Mouse (Mus musculus) bone marrow macrophage, adult 2 months (primary cell): ENCODE data around the gene Mrps12. TPM values are rescaled to one million over a fixed set of nuclear protein-coding genes. Genes with fewer than 3 reads are reported as not detected.
A peak's percentile ranks its signal among the peaks of the same experiment; 100 is the strongest.

Experiments used
- H3K27ac ChIP-seq: 2 replicates; pipeline ENCODE4 v1.5.1; 2012; ENCODE audit warnings: low read depth, low read length; ENCODE audit not compliant: insufficient read depth
- H3K4me1 ChIP-seq: 2 replicates; pipeline ENCODE4 v1.6.1; 2012; ENCODE audit warnings: low read length; ENCODE audit not compliant: control insufficient read depth, insufficient read depth
- H3K4me3 ChIP-seq: 2 replicates; pipeline ENCODE4 v1.5.1; 2012; ENCODE audit warnings: mild to moderate bottlenecking, low read length, moderate library complexity; ENCODE audit not compliant: insufficient read depth
- CTCF ChIP-seq: IDR thresholded peaks from 2 replicates; pipeline ENCODE4 v1.5.1; 2012; ENCODE audit warnings: low read depth, mild to moderate bottlenecking, low read length, moderate library complexity
- POLR2A ChIP-seq: IDR thresholded peaks from 2 replicates; pipeline ENCODE4 v1.6.1; 2012; ENCODE audit warnings: mild to moderate bottlenecking, low read depth, low read length, borderline replicate concordance
- polyA plus RNA-seq: library from polyadenylated mRNA; stranded (reverse); fragments of >200 nt; gene quantifications from 2 replicates; pipeline ENCODE4 v1.2.4, GENCODE M21; 2012; ENCODE audit not compliant: missing spikeins, insufficient read depth, insufficient read length

Gene Mrps12
- polyA plus RNA-seq, 1 experiment: 39.5 TPM

DNA sequence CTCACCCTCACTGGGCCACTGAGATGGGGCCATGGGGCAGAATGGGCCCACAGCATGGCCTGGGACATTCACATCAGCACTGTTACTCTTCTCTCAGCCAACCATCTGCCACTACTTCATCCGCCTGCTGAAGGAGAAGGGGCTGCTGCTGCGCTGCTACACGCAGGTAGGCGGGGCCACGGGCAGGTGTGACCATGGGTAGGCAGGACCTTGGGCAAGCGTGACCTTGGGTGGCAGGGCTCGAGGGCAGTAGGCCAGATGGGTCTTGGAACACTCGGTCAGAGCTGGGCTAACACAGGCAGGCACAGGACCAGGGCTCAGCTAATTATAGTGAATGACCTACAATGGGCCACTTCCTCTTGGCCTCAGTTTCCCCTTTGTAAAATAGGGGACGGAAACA is 37.2 kb upstream of the Mrps12 start:
- peaks cover 19% of the 10 kb centered on the region for H3K4me1 ChIP-seq
- H3K27ac ChIP-seq: no peak overlapping the region
- TF ChIP-seq POLR2A: no peak
- TF ChIP-seq CTCF: no peak
- H3K4me3 ChIP-seq: no peak overlapping the region

DNA sequence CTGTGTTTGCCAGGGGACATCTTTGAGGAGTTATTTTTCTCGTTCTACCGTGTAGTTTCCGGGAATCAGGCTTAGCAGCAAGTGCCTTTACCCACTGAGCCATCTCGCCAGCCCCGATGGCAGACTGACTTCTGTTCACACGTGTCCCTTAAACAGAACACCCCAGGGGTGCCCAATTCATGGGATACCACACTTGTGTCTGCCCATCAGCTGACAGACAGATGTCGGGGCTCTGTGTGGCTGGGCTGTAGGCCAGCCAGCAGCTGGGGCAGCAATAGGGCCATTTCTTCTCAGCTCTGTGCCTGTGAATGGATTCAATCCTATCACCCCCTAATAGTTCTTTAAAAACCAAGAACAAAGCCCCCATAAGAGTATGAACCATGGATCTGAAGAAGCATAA is 33.5 kb upstream of the Mrps12 start:
- H3K27ac ChIP-seq: no peak overlapping the region
- H3K4me3 ChIP-seq: no peak overlapping the region
- TF ChIP-seq POLR2A: no peak
- TF ChIP-seq CTCF: no peak
- H3K4me1 ChIP-seq: no peaks in the 10 kb centered on the region; the same call in 1 of the 2 replicates

DNA sequence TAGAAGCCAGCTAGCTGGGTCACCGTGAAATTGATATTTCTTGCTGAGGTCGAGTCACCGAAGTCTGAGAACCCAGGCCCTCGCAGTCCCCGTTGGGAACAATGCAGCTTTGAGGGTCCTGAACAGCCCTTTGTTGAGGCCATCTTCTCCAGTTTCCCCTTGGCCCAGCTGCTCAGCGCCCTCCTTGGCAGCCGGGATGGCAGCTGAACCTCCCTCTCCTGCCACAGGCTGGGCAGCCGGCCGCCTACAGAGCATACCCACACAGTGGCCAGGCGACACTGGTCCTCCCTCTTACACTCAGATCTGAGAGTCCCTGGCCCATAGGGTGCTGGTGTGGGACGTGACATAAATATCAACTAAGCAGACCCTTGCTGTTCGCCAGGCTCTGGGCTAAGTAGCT is 32.5 kb upstream of the Mrps12 start:
- H3K4me1 ChIP-seq: no peaks in the 10 kb centered on the region
- no peak overlapping the region for H3K27ac ChIP-seq
- TF ChIP-seq POLR2A (no peak), CTCF (no peak)
- H3K4me3 ChIP-seq: no peak overlapping the region

DNA sequence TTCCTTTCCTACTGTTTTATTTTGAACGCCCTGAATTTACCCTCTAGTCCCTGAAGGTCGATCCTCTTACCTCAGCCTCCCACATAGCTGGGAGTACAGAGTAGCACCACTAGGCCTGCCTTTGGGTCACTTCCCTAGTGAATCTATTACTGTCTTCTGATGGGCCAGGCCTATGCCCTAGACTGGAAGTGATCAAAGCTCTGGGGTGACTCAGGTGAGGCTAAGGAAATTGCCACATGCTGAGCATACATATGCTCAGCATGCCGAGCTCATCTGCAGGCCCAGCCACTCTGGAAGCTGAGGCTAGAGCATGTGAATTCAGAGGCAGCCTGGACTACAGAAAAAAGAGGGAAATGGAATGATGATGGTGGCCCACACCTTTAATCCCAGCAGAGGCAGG is 31.5 kb upstream of the Mrps12 start:
- TF ChIP-seq POLR2A: no peak
- Histone ChIP-seq H3K4me1 (no peaks in the 10 kb centered on the region), H3K4me3 (no peak overlapping the region), H3K27ac (no peak overlapping the region)

DNA sequence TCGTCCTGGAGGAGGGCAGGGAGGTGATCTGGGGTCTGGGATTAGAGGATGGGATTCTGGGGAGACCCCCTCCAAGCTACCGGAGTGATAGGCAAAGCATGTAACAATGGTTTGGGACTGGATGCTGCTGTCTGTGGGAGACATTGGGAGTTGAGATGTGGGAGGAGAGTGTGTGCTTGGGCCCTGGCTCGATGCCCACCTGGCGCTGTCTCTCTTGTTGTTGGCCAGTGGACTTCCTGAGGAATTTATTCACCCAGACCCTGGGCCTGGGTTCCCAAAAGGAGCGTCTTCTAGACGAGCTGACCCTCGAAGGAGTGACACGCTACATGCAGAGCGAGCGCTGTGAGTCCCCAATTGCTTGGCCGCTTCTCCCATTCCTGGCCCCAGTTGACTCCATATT is 30.2 kb upstream of the Mrps12 start:
- H3K4me1 ChIP-seq: peaks cover 6% of the 10 kb centered on the region
- TF ChIP-seq CTCF (no peak), POLR2A (no peak)
- H3K4me3 ChIP-seq: no peak overlapping the region
- H3K27ac ChIP-seq: no peak overlapping the region

DNA sequence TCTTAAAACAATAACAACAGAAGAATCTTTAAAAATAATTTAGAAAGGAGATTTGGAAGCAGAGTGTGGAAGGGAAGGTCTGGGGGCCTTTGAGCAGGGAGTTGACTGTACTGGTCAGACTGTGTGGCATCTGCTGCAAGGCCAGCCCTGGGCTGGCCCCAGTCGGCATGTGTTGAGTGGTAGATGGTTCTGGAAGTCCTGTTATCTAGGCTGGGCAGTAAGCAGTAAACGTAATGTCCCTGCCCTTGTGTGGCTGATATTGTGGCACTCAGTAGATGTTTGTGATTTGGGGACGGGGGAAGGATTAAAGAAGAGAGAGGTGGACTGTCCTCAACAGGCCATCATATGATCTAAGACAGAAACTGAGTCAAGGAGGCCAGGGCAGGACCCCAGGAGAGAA is 28.7 kb upstream of the Mrps12 start:
- H3K4me1 ChIP-seq: peaks cover 6% of the 10 kb centered on the region
- H3K27ac ChIP-seq: no peak overlapping the region
- TF ChIP-seq CTCF (no peak), POLR2A (no peak)
- H3K4me3 ChIP-seq: no peak overlapping the region

DNA sequence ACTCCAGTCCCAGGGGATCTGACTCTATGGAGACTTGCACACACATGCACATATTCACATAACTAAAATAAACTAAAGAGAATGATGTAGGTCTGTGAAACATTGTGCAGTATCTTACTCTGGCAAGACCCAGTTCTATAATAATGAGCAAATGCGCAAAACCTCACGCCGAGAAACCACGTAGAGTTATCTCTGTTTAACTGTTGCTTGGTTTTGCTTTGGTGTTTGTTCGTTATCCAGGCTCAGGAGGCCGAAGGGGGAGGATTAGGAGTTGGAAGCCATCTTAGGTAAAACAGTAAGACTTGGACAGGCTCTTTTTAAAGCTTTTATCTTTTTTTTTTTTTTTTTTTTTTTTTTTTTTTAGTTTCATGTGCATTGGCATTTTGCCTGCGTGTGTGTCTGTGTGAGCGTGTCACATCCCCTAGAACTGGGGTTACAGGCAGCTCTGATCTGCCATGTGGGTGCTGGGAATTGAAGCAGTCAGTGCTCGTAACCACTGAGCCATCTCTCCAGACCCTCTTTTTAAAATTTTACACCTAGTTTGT is 27.9 kb upstream of the Mrps12 start:
- H3K4me3 ChIP-seq: no peak overlapping the region
- no peak for TF ChIP-seq CTCF
- peaks cover 11% of the 10 kb centered on the region for H3K4me1 ChIP-seq
- H3K27ac ChIP-seq: no peak overlapping the region

DNA sequence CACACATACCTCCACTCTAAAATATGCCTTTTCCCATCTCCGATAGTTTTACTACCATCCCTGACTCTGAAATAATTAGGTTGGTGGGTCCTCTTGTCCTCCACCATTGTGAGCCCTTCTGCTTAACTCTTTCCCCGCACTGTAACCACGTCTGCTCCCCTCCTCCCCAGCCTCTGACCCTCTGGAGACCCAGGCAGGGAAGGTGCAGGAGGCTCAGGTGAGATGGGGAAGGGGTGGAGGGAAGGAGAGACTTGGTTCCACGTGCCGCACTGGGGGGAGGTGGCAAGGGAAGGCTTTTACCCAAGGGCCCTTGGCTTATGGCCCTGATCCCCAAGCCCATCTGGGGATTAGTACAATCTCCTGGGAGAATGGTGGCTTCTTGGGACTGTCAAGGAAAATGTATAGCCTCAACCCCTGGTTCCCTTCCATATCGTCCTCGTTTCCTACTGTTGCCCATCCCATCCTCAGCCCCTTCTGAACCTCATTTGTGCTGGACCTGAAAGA is 25.9 kb upstream of the Mrps12 start, which contains the start of gene Nfkbib:
Gene Nfkbib (minus strand): TSS at position 51 of the 504 bp plus-strand sequence.
- peaks cover 11% of the 10 kb centered on the region for H3K4me1 ChIP-seq
- peak within 1 kb of the TSS; percentile 75 for H3K4me3 ChIP-seq
- H3K27ac ChIP-seq: no peak within 1 kb of the TSS
- TF ChIP-seq CTCF: no peak
- TF ChIP-seq POLR2A: no peak

DNA sequence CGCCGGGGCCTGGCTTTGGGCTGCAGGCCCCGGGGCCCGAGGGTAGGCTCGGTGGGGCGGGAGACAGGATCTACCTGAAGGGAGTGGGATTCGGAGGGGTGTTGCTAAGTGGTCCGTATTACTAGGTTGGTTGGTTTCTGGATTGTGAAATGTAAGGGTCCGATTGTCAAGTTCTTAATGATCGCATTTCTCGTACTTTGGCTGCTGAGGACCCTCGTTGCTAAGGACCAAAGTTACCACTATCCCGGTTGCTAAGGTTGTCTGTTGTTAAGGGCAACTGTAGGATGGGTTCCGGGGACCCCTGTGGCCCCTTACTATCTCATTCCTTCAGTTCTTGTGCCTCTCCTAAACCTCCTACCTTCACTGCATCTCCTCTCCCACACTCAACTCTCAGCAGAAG is 25.3 kb upstream of the Mrps12 start:
- Histone ChIP-seq H3K27ac (no peak overlapping the region), H3K4me3 (peak overlapping the region; percentile 64), H3K4me1 (peaks cover 11% of the 10 kb centered on the region)
- no peak for TF ChIP-seq CTCF
- no peak for TF ChIP-seq POLR2A

DNA sequence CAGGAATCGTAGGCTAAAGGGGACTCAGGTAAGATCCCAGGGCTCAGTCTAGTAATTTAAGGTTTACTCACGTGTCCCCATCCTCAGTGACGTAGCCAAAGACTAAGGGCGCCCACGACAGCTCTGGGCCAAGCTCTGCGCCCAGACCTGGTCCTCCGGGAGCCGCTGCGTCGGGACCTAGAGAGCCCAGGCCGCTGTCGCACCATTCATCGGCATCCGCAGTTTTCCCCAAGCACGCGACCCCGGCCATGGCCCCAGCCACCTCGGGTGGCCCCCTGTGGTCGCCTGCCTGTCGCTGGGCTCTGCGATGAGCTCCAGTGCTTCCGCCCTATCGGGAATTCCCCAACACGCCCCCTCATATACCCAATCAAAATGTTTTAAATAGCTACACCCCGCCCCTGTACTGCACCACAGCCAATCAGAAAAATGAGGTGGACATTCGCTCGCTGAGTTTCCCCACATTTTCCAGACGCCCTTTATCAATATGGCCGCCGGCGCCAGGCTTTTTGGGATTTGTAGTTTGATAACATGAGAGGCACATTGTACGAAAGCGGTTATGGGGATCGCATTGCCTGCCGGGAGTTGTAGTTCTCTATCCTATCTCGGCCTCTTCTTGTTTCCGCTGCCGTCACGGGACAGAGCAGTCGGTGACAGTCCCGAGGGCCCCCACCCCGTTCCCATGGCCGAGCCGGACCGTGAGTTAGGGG is 24.7 kb upstream of the Mrps12 start, which contains the start of gene Sirt2:
Gene Sirt2 (plus strand): TSS at position 563 of the 707 bp plus-strand sequence.
- peak within 1 kb of the TSS; percentile 75 for H3K4me3 ChIP-seq
- peaks cover 11% of the 10 kb centered on the region for H3K4me1 ChIP-seq
- peak within 1 kb of the TSS; percentile 22 for H3K27ac ChIP-seq
- no peak for TF ChIP-seq POLR2A
- TF ChIP-seq CTCF: no peak

DNA sequence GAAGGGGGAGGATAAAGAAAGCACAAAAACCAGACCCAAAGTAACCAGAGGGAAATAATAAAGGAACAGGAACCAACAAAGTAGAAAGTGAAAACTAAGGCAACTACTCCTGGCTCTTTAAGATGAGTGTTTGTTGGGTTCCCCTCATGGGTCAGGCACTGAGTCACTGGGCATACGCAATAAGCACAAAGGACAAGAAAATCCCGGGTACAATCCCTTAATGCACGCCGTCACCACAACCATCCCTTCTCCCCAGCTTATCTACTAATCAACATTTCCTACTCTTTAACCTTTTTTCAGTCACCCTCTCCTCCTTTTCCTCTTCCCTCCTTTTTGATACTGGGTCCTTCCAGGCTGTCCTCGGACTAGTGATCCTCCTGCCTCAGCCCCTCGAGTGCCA is 23.6 kb upstream of the Mrps12 start:
- peaks cover 11% of the 10 kb centered on the region for H3K4me1 ChIP-seq
- peak overlapping the region; percentile 75 for H3K4me3 ChIP-seq
- TF ChIP-seq POLR2A: no peak
- no peak for TF ChIP-seq CTCF
- peak overlapping the region; percentile 51 for H3K27ac ChIP-seq
